Mouse (Mus musculus) forebrain, embryonic 15.5 days (tissue): ENCODE measurements around the gene Ap2a2. TPM values are rescaled to one million over a fixed set of nuclear protein-coding genes. Genes with fewer than 3 reads are reported as not detected.

Experiments
- ATAC-seq: fragments of 200-750 bp; cut with Nextera tagmentation; replicated peaks from 2 replicates; pipeline ENCODE4 v1.8.0; 2017; ENCODE audit warnings: mild to moderate bottlenecking, moderate TSS enrichment, moderate library complexity
- H3K27ac ChIP-seq: fragments of 300-500 bp; sonication (generic); replicated peaks from 2 replicates; pipeline ENCODE4 v1.5.1; 2015; ENCODE audit warnings: mild to moderate bottlenecking, inconsistent platforms
- H3K27me3 ChIP-seq: fragments of 300-500 bp; sonication (generic); 2 replicates; pipeline ENCODE4 v1.6.1; 2015; ENCODE audit warnings: inconsistent platforms
- H3K36me3 ChIP-seq: fragments of 300-500 bp; sonication (generic); 2 replicates; pipeline ENCODE4 v1.6.1; 2015; ENCODE audit warnings: mild to moderate bottlenecking, inconsistent platforms
- H3K4me1 ChIP-seq: fragments of 300-500 bp; sonication (generic); 2 replicates; pipeline ENCODE4 v1.6.1; 2015; ENCODE audit warnings: inconsistent platforms
- H3K4me2 ChIP-seq: fragments of 300-500 bp; sonication (generic); replicated peaks from 2 replicates; pipeline ENCODE4 v1.6.1; 2015; ENCODE audit warnings: mild to moderate bottlenecking, inconsistent platforms
- H3K4me3 ChIP-seq: fragments of 300-500 bp; sonication (generic); 2 replicates; pipeline ENCODE4 v1.5.1; 2015; ENCODE audit warnings: mild to moderate bottlenecking, inconsistent platforms
- H3K9ac ChIP-seq: fragments of 300-500 bp; sonication (generic); replicated peaks from 2 replicates; pipeline ENCODE4 v1.6.1; 2015; ENCODE audit warnings: mild to moderate bottlenecking, inconsistent platforms
- H3K9me3 ChIP-seq: fragments of 300-500 bp; sonication (generic); 2 replicates; pipeline ENCODE4 v1.6.1; 2016; ENCODE audit warnings: inconsistent platforms
- WGBS: fragments of 180-500 bp; shearing (Covaris S2); methylation state at CpG from one replicate; pipeline ENCODE4 v1.1.7; 2015; ENCODE audit warnings: mixed read lengths; 5-methylcytosine and 5-hydroxymethylcytosine counted together
- polyA plus RNA-seq: library from polyadenylated mRNA; unstranded; fragments of >200 nt; fragmentation: Nextera tagmentation; extraction: Ambion mirVana; gene quantifications from 2 replicates; pipeline ENCODE4 v1.2.1, GENCODE M21; 2015

Ap2a2 gene
- polyA plus RNA-seq, result 106 and 110 TPM in 2 replicates

DNA sequence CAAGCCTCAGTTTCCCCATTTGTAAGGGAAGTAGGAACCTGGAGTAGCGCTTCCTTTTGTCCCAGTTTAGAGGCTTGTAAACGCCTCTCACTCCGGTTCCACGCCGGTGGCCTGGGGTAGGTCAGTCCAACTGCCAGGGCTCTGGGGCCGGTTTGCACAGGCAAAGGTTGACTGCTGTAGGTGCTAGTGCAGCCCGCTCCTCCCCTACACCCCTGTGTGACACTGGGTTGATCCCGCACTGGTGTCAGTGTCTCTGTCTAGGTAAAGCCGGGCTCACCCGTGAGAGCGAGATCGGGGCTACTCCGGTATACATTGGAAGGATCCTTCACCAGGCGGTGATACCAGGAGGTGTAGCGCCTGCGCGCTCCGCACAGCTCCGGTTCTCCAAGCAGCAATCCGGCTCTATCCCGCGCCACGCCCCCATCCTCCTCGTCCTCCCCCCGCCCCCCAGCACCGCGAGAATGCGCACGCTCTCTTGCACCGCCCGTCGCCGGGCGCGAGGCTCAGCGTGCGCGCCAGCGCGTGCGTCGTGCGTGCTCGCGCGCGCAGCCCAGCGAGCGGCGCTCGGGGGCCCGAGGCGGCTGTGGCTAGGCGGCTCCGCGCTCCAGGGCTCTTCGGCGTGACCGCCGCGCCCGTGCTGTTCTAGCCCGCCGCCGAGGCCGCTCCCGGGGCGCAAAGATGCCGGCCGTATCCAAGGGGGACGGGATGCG is at the start of gene Ap2a2:
Gene Ap2a2 (plus strand): TSS at position 492 of the 710 bp plus-strand sequence.
- Histone ChIP-seq H3K4me3 (peak within 1 kb of the TSS; percentile 90), H3K27ac (peak within 1 kb of the TSS; percentile 83), H3K4me2 (peak within 1 kb of the TSS; percentile 58), H3K27me3 (no peaks in the 10 kb centered on the region), H3K9me3 (no peaks in the 10 kb centered on the region), H3K9ac (peak within 1 kb of the TSS; percentile 97), H3K36me3 (no peaks in the 10 kb centered on the region), H3K4me1 (peaks cover 29% of the 10 kb centered on the region)
- WGBS, result under 1% methylated on average over 71 of the region's 72 CpGs
- peak; percentile 96 for ATAC-seq

DNA sequence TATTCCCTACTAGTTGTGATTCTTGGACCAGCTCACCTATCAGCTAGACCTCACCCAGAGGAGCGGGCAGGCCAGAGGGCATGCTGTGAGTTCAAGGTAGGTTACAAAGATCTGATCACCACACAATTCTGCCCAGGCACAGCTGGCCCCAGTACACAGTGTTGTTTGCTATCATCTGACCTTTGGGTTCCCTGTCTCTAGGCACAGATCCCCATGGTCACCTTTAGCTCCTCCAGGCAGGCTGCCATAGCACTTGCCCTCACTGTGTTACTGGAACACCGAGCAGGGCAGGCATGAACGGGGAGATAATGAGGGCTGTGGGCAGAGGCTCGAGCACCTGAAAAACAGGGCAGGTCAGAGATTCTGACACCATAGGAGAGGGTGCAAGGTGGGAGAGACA is 44.3 kb upstream of the Ap2a2 start:
- H3K9me3 ChIP-seq, result no peaks in the 10 kb centered on the region
- H3K4me3 ChIP-seq, result no peak overlapping the region
- ATAC-seq, result no peak
- 88% methylated on average over 4 of the region's 4 CpGs for WGBS
- H3K4me2 ChIP-seq, result no peak overlapping the region
- no peaks in the 10 kb centered on the region for H3K27me3 ChIP-seq
- no peak overlapping the region for H3K27ac ChIP-seq
- H3K36me3 ChIP-seq, result peaks cover 10% of the 10 kb centered on the region; the same call in 1 of the 2 replicates
- H3K9ac ChIP-seq, result no peak overlapping the region
- no peaks in the 10 kb centered on the region for H3K4me1 ChIP-seq

DNA sequence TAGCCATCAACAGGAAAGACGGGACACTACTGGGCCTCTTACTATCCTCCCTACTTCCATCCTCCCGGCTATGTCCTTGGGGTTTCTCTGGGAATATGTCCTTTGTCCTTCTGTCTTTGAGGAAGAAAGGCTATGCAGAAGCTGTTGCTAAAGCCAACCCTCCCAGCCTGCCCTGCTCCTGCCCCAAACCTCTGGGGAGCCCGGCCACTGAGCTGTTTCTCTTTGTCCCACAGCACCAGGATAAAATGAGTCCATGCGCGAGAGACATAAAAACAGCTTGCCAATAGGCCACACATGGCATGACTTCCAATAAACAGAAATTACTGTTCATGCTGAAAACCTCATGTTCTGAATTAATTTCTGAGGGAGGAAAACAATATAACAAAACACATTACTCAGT is 43.7 kb upstream of the Ap2a2 start:
- H3K36me3 ChIP-seq, result peaks cover 8% of the 10 kb centered on the region; the same call in 1 of the 2 replicates

DNA sequence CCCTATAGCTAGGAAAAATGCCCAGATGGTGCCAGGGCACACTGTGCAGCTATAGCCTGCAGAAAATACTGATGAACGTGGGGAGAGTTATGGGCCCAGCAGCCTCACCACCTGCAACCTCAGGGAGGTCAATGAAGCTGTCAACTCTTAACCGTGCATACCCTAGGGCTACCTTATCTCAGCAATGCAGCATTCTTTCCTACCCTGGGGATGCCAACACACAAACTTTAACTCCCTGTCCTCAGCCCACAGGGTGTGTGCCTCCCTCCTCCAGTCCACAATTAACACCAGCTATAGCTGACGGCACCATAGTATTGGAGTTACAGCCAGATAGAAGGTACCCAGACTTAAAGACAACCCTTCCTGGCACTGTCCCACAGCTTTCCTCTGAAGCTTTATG is 43.0 kb upstream of the Ap2a2 start:
- Histone ChIP-seq H3K36me3 (0 out of 2 replicates have a peak, but pooled peaks cover 8% of the 10 kb centered on the region), H3K4me3 (no peak overlapping the region), H3K27ac (no peak overlapping the region), H3K4me1 (no peaks in the 10 kb centered on the region), H3K4me2 (no peak overlapping the region), H3K9ac (no peak overlapping the region), H3K27me3 (no peaks in the 10 kb centered on the region), H3K9me3 (no peaks in the 10 kb centered on the region)
- ATAC-seq, result no peak
- WGBS, result 78% methylated on average over 3 of the region's 3 CpGs

More for the DNA sequence above, 43.7 kb upstream of the Ap2a2 start:
- Histone ChIP-seq H3K9ac (no peak overlapping the region), H3K27me3 (no peaks in the 10 kb centered on the region), H3K4me2 (no peak overlapping the region), H3K4me1 (no peaks in the 10 kb centered on the region), H3K27ac (no peak overlapping the region), H3K4me3 (no peak overlapping the region), H3K9me3 (no peaks in the 10 kb centered on the region)
- 81% methylated on average over 5 of the region's 5 CpGs for WGBS
- no peak for ATAC-seq

DNA sequence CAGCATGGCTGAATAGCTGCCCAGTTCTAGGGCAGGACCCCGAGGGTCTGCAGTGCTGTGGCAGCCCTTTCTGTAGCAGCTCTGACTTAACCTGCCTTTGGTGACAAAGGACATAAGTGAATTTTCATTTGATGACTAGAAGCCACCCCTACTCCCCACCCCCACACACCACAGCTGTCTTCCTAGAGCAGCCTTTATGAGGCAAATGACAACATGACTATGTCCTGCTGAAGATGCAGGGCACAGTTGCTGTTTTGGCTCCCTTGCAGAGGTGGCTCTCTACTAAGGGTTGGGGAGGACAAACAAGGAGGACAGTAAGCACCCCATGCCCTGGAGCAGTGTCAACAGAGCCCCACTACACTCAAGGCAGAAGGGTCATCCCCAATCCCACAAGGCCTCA is 42.2 kb upstream of the Ap2a2 start:
- no peak overlapping the region for H3K4me2 ChIP-seq
- no peaks in the 10 kb centered on the region for H3K27me3 ChIP-seq
- no peaks in the 10 kb centered on the region for H3K9me3 ChIP-seq
- H3K9ac ChIP-seq, result no peak overlapping the region
- no peak for ATAC-seq
- WGBS, result 71% methylated on average over 1 of the region's 1 CpGs
- 0 out of 2 replicates have a peak, but pooled peaks cover 7% of the 10 kb centered on the region for H3K36me3 ChIP-seq
- no peak overlapping the region for H3K27ac ChIP-seq
- no peaks in the 10 kb centered on the region for H3K4me1 ChIP-seq
- no peak overlapping the region for H3K4me3 ChIP-seq

DNA sequence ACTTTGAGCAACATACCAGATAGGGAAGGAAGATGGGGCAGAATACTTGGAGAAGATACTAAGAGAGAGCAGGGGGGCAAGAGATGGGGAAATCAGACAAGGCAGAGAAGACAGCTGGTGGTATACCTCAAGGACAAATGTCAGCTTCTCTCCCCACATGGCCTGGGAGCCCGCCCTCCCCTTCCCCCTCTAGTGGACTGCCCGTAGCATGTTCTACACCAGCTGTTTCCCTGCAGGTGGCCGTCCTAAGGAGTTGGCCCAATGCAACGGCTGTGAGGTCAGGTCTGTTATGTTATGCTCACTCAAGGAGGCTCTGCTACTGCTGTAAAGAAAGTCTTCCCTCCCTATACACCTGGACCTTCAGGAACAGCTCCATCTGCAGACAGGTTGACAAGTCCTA is 39.0 kb upstream of the Ap2a2 start:
- H3K27me3 ChIP-seq, result no peaks in the 10 kb centered on the region
- no peak for ATAC-seq
- H3K4me3 ChIP-seq, result no peak overlapping the region
- H3K9ac ChIP-seq, result no peak overlapping the region
- H3K36me3 ChIP-seq, result peaks cover 11% of the 10 kb centered on the region
- no peak overlapping the region for H3K27ac ChIP-seq
- 0 out of 2 replicates have a peak, but pooled peaks cover 3% of the 10 kb centered on the region for H3K4me1 ChIP-seq
- H3K4me2 ChIP-seq, result no peak overlapping the region
- WGBS, result 67% methylated on average over 4 of the region's 4 CpGs
- no peaks in the 10 kb centered on the region for H3K9me3 ChIP-seq

DNA sequence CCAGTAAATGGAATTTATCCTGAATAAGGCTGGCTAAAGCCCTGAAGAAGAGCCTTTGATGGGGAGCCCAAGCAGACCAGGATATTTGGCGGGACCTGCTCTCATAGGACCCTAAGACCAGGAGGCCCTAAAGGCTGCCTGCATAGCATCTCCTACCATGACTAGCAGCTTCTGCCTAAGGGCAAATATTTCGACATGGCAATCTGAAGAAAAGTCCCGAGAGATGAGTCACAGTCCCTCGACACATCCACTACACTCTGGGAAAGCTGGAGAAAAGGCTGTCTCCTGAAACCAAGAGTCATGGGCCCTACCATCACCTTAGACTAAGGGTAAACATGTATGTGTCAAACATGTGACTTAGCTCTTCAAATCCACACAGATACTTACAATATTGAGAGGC is 37.7 kb upstream of the Ap2a2 start:
- no peak overlapping the region for H3K27ac ChIP-seq
- no peak overlapping the region for H3K9ac ChIP-seq
- peaks cover 12% of the 10 kb centered on the region for H3K36me3 ChIP-seq
- WGBS, result 90% methylated on average over 4 of the region's 4 CpGs
- H3K4me3 ChIP-seq, result no peak overlapping the region
- no peak overlapping the region for H3K4me2 ChIP-seq
- 0 out of 2 replicates have a peak, but pooled peaks cover 3% of the 10 kb centered on the region for H3K4me1 ChIP-seq
- no peak for ATAC-seq
- no peaks in the 10 kb centered on the region for H3K27me3 ChIP-seq
- H3K9me3 ChIP-seq, result no peaks in the 10 kb centered on the region

DNA sequence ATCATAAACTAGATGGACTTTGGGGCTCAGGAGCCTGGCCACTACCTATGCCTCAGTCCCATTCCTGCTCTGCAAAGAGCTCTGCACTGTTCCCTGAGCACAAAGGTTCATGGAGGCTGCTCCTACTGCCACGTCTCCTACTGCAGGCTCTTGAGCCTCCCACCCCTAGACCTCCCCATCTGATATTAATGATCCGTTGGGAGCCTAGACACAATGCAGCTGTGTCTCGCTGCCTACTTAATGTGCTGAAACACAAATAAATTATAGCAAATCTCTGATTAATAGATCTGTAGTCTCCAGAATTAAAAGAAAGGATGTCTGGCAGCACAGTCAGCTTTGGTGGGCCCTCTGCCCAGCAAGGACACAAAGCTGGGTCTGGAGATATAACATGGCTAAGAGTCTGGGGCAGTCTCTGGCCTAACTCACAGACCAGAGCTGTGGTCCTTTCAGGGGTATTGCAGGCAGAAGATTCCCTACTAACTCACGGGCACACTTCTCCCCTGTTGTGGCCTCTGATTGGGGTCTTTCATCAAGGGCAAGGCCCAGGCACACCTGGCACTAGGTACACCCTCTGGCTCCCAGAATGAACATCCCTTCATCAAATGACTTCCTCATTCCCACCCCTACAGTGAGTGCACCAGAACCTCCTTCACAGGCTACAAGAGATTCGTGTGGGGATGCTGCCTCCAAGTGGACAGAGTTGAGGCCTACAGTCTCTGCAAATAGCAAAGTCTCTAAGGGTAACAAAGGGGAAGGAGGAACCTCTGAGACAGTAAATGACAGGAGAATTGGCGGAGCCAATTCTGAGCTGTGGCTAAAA is 37.0 kb upstream of the Ap2a2 start:
- Histone ChIP-seq H3K9ac (no peak overlapping the region), H3K27ac (0 out of 2 replicates have a peak overlapping the region, but pooled peaks have one; percentile 31), H3K4me1 (0 out of 2 replicates have a peak, but pooled peaks cover 3% of the 10 kb centered on the region), H3K27me3 (no peaks in the 10 kb centered on the region), H3K4me3 (no peak overlapping the region), H3K4me2 (no peak overlapping the region), H3K9me3 (no peaks in the 10 kb centered on the region), H3K36me3 (peaks cover 16% of the 10 kb centered on the region)
- WGBS, result 56% methylated on average over 6 of the region's 6 CpGs
- ATAC-seq, result peak; percentile 92

DNA sequence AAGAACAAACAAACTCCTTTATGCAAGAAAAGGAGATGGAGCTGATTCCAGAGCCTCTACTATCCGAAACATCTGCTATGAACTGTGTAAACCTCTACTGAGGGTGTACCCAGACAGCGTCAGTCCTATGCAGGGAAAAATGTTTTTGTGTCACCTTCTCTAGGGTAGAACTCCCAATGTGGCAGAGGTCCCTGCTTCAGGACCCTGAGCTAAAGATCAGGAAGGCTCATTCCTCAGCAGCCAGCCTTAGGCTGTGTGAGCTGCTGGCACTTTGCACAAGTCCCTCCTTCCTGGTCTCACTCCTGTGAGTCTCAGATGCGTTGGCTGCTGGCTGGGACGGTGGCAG is 36.4 kb upstream of the Ap2a2 start:
- Histone ChIP-seq H3K27me3 (no peaks in the 10 kb centered on the region), H3K4me3 (no peak overlapping the region), H3K4me2 (no peak overlapping the region), H3K36me3 (peaks cover 18% of the 10 kb centered on the region), H3K27ac (0 out of 2 replicates have a peak overlapping the region, but pooled peaks have one; percentile 31), H3K4me1 (0 out of 2 replicates have a peak, but pooled peaks cover 3% of the 10 kb centered on the region), H3K9ac (no peak overlapping the region), H3K9me3 (no peaks in the 10 kb centered on the region)
- 88% methylated on average over 4 of the region's 4 CpGs for WGBS
- ATAC-seq, result peak; percentile 35; the same call in 1 of the 2 replicates

DNA sequence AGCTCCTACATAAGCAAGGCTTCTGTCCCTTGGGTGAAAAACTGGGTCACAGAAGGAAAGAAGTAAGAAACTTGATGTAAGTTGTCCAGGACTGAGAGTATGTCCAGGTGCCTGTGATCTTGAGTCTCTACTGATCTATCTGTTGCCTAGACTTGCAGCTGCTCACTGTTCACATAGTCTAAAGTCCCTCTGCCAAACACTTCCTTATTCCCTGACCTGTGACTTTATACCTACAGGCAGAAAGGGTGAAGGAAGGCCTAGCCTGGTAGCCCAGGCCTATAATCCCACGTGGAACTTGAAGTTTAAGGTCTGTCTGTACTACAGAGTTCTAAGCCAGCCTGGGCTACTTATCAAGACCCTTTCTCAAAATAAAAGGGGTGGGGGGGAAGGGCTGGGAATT is 26.4 kb upstream of the Ap2a2 start:
- Histone ChIP-seq H3K27ac (no peak overlapping the region), H3K9me3 (no peaks in the 10 kb centered on the region), H3K4me1 (peaks cover 19% of the 10 kb centered on the region), H3K36me3 (peaks cover 3% of the 10 kb centered on the region; the same call in 1 of the 2 replicates), H3K4me3 (no peak overlapping the region), H3K27me3 (no peaks in the 10 kb centered on the region), H3K9ac (no peak overlapping the region), H3K4me2 (no peak overlapping the region)
- ATAC-seq, result no peak
- 73% methylated on average over 1 of the region's 1 CpGs for WGBS

DNA sequence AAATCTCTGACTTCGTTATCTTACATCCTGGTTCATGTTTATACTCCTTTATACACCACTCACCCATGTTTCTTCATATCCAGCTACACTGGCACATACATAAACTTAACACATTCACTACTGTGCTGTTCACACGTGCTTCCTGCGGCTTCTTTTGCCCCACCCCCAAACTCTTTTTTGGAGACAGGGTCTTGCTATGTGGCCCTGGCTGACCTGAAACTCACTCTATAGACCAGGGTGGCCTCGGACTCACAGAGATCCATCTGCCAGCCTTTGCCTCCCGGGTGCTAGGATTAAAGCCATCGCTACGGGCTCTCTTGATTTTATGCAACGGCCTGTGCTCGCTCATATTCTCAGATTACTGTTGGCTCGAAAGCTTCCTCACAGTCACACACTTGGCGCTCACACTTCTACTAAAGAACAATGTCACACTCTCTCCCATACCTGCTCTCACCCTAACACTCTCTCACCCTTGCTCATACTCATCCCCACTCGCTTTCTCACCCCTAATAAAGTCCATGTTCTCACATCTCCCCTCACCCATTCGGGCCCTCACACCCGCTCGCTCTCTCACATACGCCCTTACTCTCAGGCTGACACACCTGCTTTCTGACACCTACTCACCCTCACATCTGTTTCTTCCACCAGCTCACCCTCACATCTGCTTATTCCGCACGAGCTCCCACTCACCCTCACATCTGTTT is 23.0 kb upstream of the Ap2a2 start:
- WGBS, result 17% methylated on average over 18 of the region's 18 CpGs
- H3K9me3 ChIP-seq, result no peaks in the 10 kb centered on the region
- H3K36me3 ChIP-seq, result no peaks in the 10 kb centered on the region

More for the DNA sequence above, 23.0 kb upstream of the Ap2a2 start:
- Histone ChIP-seq H3K4me1 (peaks cover 22% of the 10 kb centered on the region), H3K4me2 (peak overlapping the region; percentile 78), H3K27me3 (no peaks in the 10 kb centered on the region), H3K9ac (peak overlapping the region; percentile 67), H3K4me3 (peak overlapping the region; percentile 67), H3K27ac (peak overlapping the region; percentile 73)
- ATAC-seq, result no peak; the same call in none of the 2 replicates
